Mouse (Mus musculus) CH12.LX (cell line): ENCODE data around the gene Hist1h2af. TPM values are rescaled to one million over a fixed set of nuclear protein-coding genes. Genes with fewer than 3 reads are reported as not detected.
"Not testable (repeated sequence)": the region's sequence is repeated elsewhere in the genome, so short reads cannot be mapped to it uniquely, and the experiment has no call there.

Experiments used
- DNase-seq: peaks from one replicate; pipeline ENCODE4 v3.0.0-alpha.2; 2013; ENCODE audit errors: extremely low read depth
- H3K27ac ChIP-seq: 2 replicates; pipeline ENCODE4 v1.5.1; 2012; ENCODE audit warnings: low read depth, mild to moderate bottlenecking, control low read depth, moderate library complexity; ENCODE audit not compliant: insufficient read depth
- H3K27me3 ChIP-seq: replicated peaks from 2 replicates; pipeline ENCODE3; 2012; ENCODE audit warnings: inconsistent platforms
- H3K36me3 ChIP-seq, 2 experiments: replicated peaks in 1 of 2; 2 replicates each; pipeline versions ENCODE3 to v1.6.1; 2012; ENCODE audit warnings: inconsistent platforms in 1 of 2, low read length in 1 of 2, mild to moderate bottlenecking in 1 of 2, mixed read lengths in 1 of 2, moderate library complexity in 1 of 2; ENCODE audit not compliant: control insufficient read depth in 1 of 2, insufficient read depth in 1 of 2
- H3K4me1 ChIP-seq, 2 experiments: 2 replicates each; pipeline ENCODE4 v1.6.1; 2012; ENCODE audit warnings: inconsistent platforms in 1 of 2, moderate library complexity in 1 of 2; ENCODE audit not compliant: insufficient read depth in 2 of 2, control insufficient read depth in 1 of 2
- H3K4me2 ChIP-seq: 2 replicates; pipeline ENCODE4 v1.6.1; 2012; ENCODE audit warnings: low read depth, mild to moderate bottlenecking, control low read depth; ENCODE audit not compliant: poor library complexity, insufficient read depth, severe bottlenecking
- H3K4me3 ChIP-seq, 3 experiments: fragments of 150-350 bp in 1 of 3; sonication (generic) in 1 of 3; replicated peaks in 1 of 3; 2 replicates each; pipeline versions ENCODE3 to v1.5.1; 2011 to 2012; ENCODE audit warnings: low read depth in 2 of 3, low read length in 2 of 3, mild to moderate bottlenecking in 2 of 3, moderate library complexity in 2 of 3, control low read depth in 1 of 3, improper control_type of control experiment in 1 of 3, inconsistent platforms in 1 of 3, mixed read lengths in 1 of 3; ENCODE audit not compliant: poor library complexity in 1 of 3
- H3K79me2 ChIP-seq: replicated peaks from 2 replicates; pipeline ENCODE4 v1.6.1; 2012; ENCODE audit warnings: mild to moderate bottlenecking, moderate library complexity; ENCODE audit not compliant: control insufficient read depth, poor library complexity, insufficient read depth, severe bottlenecking; ENCODE audit errors: extremely low read depth
- H3K9ac ChIP-seq: 2 replicates; pipeline ENCODE4 v1.6.1; 2012; ENCODE audit warnings: low read depth, mild to moderate bottlenecking, control low read depth, moderate library complexity; ENCODE audit not compliant: insufficient read depth
- H3K9me3 ChIP-seq: replicated peaks from 2 replicates; pipeline ENCODE3; 2012; ENCODE audit warnings: low read length, inconsistent platforms, mixed read lengths
- CHD1 ChIP-seq: IDR thresholded peaks from 2 replicates; pipeline ENCODE4 v1.6.1; 2012; ENCODE audit warnings: low read depth, low read length, improper control_type of control experiment, inconsistent platforms
- CHD2 ChIP-seq: IDR thresholded peaks from 2 replicates; pipeline ENCODE4 v1.6.1; 2011; ENCODE audit warnings: low read length, improper control_type of control experiment
- KAT2A ChIP-seq: IDR thresholded peaks from 2 replicates; pipeline ENCODE4 v1.6.1; 2012; ENCODE audit warnings: low read length, improper control_type of control experiment, inconsistent platforms; ENCODE audit not compliant: insufficient replicate concordance
- NELFE ChIP-seq: IDR thresholded peaks from 2 replicates; pipeline ENCODE4 v1.6.1; 2011; ENCODE audit warnings: low read depth, low read length, improper control_type of control experiment
- POLR2A ChIP-seq: IDR thresholded peaks from 2 replicates; pipeline ENCODE4 v1.6.1; 2011; ENCODE audit warnings: low read depth, mild to moderate bottlenecking, improper control_type of control experiment, low read length
- POLR2AphosphoS2 ChIP-seq: IDR thresholded peaks from 2 replicates; pipeline ENCODE4 v1.6.1; 2011; ENCODE audit warnings: low read depth, low read length, improper control_type of control experiment
- RCOR1 ChIP-seq: conservative IDR thresholded peaks from 2 replicates; pipeline ENCODE4 v1.6.1; 2012; ENCODE audit warnings: low read depth, mild to moderate bottlenecking, inconsistent platforms, low read length, improper control_type of control experiment
- SIN3A ChIP-seq: IDR thresholded peaks from 2 replicates; pipeline ENCODE4 v1.6.1; 2012; ENCODE audit warnings: low read length, improper control_type of control experiment, inconsistent platforms
- SMC3 ChIP-seq: IDR thresholded peaks from 2 replicates; pipeline ENCODE4 v1.6.1; 2011; ENCODE audit warnings: low read depth, low read length, improper control_type of control experiment
- TCF12 ChIP-seq: IDR thresholded peaks from 2 replicates; pipeline ENCODE4 v1.6.1; 2014; ENCODE audit warnings: low read depth, mild to moderate bottlenecking, inconsistent platforms, low read length, improper control_type of control experiment
- ZMIZ1 ChIP-seq: IDR thresholded peaks from 2 replicates; pipeline ENCODE4 v1.6.1; 2012; ENCODE audit warnings: low read depth, mild to moderate bottlenecking, inconsistent platforms, low read length, improper control_type of control experiment
- ZNF384 ChIP-seq: IDR thresholded peaks from 2 replicates; pipeline ENCODE4 v1.6.1; 2012; ENCODE audit warnings: low read depth, low read length, improper control_type of control experiment, inconsistent platforms
- dilution Hi-C: fragments of 300-500 bp; cut with MboI; formaldehyde crosslinking; loops from 2 replicates; pipeline ENCODE4 v1.14.3; 2020; ENCODE audit warnings: low sequenced_read_pairs; ENCODE audit not compliant: extremely low pct_unique_long_range_greater_than_20kb, extremely low pct_ligation_motif_present
- in situ Hi-C: fragments of 300-500 bp; cut with MboI; formaldehyde crosslinking; loops from 3 replicates; pipeline ENCODE4 v1.14.3; 2019; ENCODE audit warnings: low sequenced_read_pairs, low pct_ligation_motif_present, low pct_unique_long_range_greater_than_20kb, mixed read lengths
- polyA plus RNA-seq: library from polyadenylated mRNA; unstranded; fragments of >175 nt; gene quantifications from 2 replicates; pipeline ENCODE4 v1.2.1, GENCODE M21; 2012; ENCODE audit warnings: low read depth; ENCODE audit not compliant: insufficient read length
- total RNA-seq, 2 experiments: library from RNA; depleted of rRNA; stranded (reverse); fragments of 300-350 nt in 1 of 2; fragments of >200 nt in 1 of 2; gene quantifications; 2 replicates each; pipeline ENCODE4 v1.2.3; 2012 to 2014

Hist1h2af gene
- total and polyA plus RNA-seq, 3 experiments = 57.1 to 932 (median 68.6) TPM

DNA sequence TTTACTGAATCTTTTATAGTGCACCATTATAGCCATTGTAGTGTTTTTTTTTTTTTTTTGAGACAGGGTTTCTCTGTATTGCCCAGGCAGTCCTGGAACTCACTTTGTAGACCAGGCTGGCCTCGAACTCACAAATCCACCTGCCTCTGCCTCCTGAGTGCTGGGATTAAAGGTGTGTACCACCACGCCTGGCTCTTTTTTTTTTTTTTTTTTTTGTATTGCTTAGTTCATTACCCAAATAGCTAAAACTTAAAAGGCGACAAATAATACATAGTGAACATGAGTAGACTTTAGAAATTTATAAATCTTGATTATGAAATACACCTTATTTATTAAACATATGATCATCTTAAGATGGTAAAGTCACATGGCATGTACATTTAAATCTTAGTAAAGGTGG is 7.8 kb downstream of the Hist1h2af start:
- peaks cover 7 to 44% of the 10 kb centered on the region in 2 experiments; a peak in 3 of 4 replicates for H3K4me1 ChIP-seq
- no peaks in the 10 kb centered on the region for H3K9me3 ChIP-seq
- no peaks in the 10 kb centered on the region for H3K27me3 ChIP-seq
- no peak overlapping the region for H3K27ac ChIP-seq
- H3K4me2 ChIP-seq = peak overlapping the region; percentile 56; the same call in 1 of the 2 replicates
- in situ Hi-C loops (no loop called here), dilution Hi-C loops (no loop called here)
- no peak for DNase-seq
- no peak for TF ChIP-seq NELFE
- TF ChIP-seq TCF12 = no peak
- no peak for TF ChIP-seq POLR2A
- no peak for TF ChIP-seq SMC3
- peak; percentile 78 for TF ChIP-seq ZNF384
- TF ChIP-seq KAT2A = no peak
- no peaks in the 10 kb centered on the region for H3K36me3 ChIP-seq
- peak overlapping the region; percentile 97; the same call in 1 of the 2 replicates for H3K9ac ChIP-seq
- H3K4me3 ChIP-seq = no peak overlapping the region
- no peaks in the 10 kb centered on the region for H3K79me2 ChIP-seq

DNA sequence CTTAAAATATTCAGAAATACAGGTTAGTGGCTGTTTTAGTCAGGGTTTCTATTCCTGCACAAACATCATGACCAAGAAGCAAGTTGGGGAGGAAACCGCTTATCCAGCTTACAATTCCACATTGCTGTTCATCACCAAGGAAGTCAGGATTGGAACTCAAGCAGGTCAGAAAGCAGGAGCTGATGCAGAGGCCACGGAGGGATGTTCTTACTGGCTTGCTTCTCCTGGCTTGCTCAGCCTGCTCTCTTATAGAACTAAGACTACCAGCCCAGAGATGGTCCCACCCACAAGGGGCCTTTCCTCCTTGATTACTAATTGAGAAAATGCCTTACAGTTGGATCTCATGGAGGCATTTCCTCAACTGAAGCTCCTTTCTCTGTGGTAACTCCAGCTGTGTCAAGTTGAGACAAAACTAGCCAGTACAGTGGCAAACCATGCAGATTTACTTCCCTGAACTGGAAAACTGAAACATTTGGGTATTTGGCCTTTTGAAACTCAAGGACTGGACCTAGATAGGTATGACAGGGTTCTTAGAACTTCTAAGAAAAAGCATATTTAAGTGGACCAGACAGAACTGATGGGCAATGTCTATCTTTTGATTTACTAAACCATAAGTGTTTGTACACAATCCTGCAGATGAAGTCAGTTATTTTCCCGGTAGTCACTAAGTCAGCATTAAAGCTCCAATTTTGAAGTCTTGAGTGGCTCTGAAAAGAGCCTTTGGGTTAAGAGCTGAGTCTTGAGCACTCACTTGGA is 8.7 kb downstream of the Hist1h2af start:
- peak overlapping the region; percentile 84 for H3K4me2 ChIP-seq
- in situ Hi-C loops, H3K36me3 ChIP-seq, DNase-seq, dilution Hi-C loops, H3K79me2 ChIP-seq, H3K9me3 ChIP-seq, H3K27me3 ChIP-seq: not testable (repeated sequence)
- TF ChIP-seq RCOR1 (peak; percentile 39; the same call in 1 of the 2 replicates), POLR2AphosphoS2 (peak; percentile 99), NELFE (peak; percentile 52), SIN3A (peak; percentile 67; the same call in 1 of the 2 replicates), ZMIZ1 (peak; percentile 77; the same call in 1 of the 2 replicates), CHD2 (0 out of 2 replicates have a peak, but pooled peaks have one; percentile 4), POLR2A (peak; percentile 44; the same call in 1 of the 2 replicates), CHD1 (peak; percentile 69; the same call in 1 of the 2 replicates)
- peak overlapping the region; percentile 34 to 72 (median 50) for H3K4me3 ChIP-seq
- H3K27ac ChIP-seq = peak overlapping the region; percentile 97
- peak overlapping the region; percentile 97 for H3K9ac ChIP-seq
- peaks cover 5 to 36% of the 10 kb centered on the region in 2 experiments; a peak in 3 of 4 replicates for H3K4me1 ChIP-seq
